Mouse (Mus musculus): ENCODE data around the gene Steap4. TPM values are rescaled to one million over a fixed set of nuclear protein-coding genes. Genes with fewer than 3 reads are reported as not detected.
"Not testable (repeated sequence)": the region's sequence is repeated elsewhere in the genome, so short reads cannot be mapped to it uniquely, and the experiment has no call there.

Steap4 gene
- total RNA-seq, 2 experiments from 2014 or later = 0.15 to 0.16 TPM

DNA sequence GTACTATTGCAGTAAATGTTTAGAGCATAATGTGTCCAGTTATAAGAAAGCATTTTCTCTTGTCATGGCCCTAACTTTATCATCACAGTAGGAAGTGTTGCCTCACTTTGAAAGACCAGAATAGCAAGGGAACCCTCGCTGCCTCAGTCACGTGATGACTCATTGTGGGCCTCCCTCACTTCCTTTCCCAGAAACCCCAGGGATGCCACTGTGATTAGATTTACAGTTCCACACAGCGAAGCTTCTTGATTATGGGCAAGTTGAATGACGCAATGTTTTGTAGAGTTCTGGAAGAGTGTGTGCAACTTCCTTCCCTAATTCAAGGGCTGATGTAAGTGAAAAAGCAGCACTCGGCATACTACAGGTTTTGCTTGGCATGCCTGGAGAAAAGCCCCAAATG, 20.3 kb downstream of the Steap4 start:
- intact Hi-C loops (cut with DNase I) = no loop called here

DNA sequence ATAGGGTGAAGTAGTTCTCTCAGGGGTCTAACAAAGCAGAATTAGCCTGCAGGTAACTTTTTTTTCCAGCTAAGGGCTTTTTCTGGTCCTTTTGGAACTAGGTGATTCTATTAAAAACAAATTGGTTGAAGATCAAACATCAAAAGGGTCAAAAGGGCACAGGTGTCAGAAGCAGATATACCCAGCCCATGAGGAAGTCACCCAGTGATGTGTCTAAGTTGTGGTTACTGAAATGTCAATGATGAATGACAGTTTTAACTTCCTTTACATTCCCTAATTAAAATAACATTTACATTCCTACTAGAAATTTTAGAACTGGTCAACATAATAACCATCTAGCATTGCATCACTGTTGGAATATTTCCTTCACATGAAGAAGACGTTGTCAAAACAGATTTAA, 27.7 kb downstream of the Steap4 start:
- intact Hi-C loops (cut with DNase I) = no loop called here

More for the DNA sequence above, 20.3 kb downstream of the Steap4 start:
- DNase-seq (ENCODE audit: low spot score in 2 of 2) = no peak

DNA sequence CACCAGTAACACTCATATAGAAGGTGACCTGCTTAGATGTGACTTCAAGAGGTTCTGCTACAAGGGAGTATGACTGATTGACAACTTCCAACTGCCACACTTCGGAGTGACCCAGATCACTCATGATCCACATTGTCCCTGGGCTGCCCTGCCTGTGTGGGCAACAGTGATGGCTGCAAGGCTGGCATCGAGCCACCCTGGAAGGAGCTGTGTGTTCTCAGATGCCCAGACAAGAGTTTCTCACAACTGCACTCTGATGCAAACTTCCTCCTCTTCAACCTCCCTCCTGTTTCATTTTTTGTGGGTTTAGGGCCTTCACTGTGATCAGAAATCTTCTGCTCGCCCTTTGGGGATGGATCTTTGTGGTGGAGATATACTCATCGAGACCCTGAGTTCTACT, 28.2 kb downstream of the Steap4 start:
- intact Hi-C loops (cut with DNase I) = no loop called here
- no peak for DNase-seq (ENCODE audit: low spot score in 2 of 2)

More for the DNA sequence above, 27.7 kb downstream of the Steap4 start:
- DNase-seq (ENCODE audit: low spot score in 2 of 2) = no peak

DNA sequence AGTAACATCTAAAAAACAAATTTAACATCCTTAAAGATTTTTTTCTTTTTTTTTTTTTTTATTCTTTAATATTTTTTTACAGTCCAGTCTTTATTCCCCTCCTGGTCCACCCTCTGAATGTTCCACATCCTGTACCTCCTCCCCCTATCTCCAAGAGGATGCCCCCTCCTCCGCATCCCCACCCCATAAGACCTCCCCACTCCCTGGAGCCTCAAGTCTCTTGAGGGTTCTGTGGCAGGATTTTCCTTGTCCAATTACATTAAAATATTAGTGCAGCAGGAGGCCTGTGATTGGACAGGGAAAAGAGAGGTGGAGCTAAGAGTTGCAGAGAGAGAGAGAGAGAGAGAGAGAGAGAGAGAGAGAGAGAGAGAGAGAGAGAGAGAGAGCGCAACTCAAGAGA, 31.4 kb downstream of the Steap4 start:
- DNase-seq (ENCODE audit: low spot score in 2 of 2); intact Hi-C loops (cut with DNase I): not testable (repeated sequence)

DNA sequence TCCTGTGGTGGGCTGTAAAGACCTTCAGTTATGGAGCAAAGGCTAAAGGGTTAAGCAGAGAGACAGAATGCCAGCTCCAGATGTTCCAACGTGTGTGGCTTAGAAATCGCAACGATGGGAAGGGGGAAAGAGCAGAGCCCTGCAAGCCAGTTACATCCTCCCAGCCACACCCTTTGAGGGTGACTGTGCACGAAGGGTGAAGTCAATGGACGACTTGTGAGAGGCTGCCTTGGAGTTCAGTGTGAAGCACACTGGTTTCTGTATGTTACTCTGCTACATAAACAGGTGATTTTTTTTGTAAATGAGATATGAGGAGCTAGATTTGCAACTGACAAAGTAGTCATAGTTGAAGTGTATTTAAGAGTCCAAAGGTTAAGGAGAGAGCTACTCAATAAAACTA, 33.5 kb downstream of the Steap4 start:
- DNase-seq (ENCODE audit: low spot score in 2 of 2) = no peak

DNA sequence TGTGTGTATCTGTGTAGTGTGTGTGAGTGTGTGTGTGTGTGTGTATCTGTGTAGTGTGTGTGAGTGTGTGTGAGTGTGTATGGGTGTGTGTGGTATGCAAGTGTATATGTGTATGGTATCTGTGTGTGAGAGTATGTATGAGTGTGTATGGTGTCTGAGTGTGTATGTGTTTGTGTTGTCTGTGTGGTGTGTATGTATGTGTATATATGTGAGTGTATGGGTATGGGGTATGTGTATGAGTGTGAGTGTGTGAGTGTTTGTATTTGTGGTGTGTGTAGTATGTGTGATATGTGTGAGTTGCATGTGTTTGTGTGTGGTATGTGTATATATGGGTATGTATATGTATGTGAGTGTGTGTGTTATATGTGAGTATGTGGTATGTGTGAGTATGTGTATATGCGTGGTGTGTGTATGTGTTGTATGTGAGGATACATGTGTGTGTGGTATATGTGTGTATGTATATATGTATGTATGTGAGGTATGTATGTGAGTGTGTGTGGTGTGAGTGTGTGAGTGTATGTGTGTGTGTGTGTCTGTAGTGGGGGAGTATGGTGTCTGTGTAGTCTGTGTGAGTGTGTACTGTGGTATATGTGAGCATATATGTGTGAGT, 35.1 kb downstream of the Steap4 start:
- no peak for DNase-seq (ENCODE audit: low spot score in 2 of 2)
- intact Hi-C loops (cut with DNase I) = no loop called here

More for the DNA sequence above, 33.5 kb downstream of the Steap4 start:
- intact Hi-C loops (cut with DNase I) = no loop called here

DNA sequence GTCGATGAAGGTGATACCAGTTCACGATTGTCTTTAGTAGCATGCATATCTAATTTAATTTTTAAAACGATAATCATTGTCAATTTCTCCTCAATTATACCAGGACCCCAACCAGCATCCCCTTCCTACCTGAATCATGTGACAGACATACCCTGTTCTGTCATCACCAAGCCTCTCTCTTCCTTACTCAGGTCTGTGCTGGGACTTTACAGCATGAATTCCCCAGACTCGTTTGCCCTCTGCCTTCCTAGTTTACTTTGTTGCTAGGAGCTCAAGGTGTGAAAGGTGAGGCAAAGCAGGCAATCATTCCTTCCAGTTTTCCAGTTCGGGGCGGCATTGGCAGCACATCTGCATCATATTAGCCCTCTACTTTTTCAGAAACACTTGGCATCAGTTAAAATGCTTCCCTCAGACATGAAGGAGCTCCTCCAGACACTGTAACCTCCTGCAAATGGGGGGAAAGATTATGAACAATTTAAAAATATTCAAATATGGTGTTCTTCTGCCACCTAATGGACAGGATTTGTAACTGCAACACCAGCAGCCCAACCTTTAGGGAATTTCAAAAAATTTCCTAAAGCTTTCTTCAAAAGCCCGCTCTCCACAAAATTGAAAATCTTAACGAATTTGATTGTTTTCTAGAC, 36.3 kb downstream of the Steap4 start:
- DNase-seq (ENCODE audit: low spot score in 2 of 2) = no peak
- intact Hi-C loops (cut with DNase I) = no loop called here

DNA sequence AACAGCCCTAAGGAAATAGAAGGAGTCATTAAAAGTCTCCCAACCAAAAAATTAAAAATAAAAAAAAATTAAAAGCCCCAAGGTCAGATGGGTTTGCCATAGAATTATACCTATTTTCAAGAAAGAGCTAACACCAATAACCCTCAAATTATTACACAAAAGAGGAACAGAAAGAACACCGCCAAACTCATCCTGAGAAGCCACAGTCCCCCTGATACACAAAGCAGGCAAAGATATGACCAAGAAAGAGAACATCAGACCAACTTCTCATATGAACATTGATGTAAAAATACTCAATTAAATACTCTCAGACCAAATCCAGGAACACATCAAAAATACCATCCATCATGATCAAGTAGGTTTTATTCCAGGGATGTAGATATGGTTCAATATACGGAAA, 36.8 kb downstream of the Steap4 start:
- intact Hi-C loops (cut with DNase I) = no loop called here
- no peak for DNase-seq (ENCODE audit: low spot score in 2 of 2)

DNA sequence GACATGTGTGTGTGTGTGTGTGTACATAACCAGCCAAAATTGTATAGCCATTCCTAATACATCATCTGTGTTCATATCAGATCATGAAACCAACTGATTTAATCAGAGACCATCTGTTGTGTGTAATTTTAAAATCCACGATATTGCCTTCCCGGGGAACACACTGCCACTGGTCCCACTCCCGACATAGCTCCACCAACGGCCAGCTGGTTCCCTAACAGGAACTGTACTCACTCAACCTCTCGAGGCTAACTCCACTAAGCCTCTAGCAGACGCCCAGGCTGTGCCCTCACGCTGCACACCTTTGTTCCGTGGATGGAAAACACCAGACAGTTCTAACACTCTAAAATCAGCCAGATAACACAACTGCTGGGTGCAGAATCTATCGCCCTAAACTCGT, 40.2 kb downstream of the Steap4 start:
- intact Hi-C loops (cut with DNase I) = no loop called here
- DNase-seq (ENCODE audit: low spot score in 2 of 2) = peak; percentile 10 to 38

DNA sequence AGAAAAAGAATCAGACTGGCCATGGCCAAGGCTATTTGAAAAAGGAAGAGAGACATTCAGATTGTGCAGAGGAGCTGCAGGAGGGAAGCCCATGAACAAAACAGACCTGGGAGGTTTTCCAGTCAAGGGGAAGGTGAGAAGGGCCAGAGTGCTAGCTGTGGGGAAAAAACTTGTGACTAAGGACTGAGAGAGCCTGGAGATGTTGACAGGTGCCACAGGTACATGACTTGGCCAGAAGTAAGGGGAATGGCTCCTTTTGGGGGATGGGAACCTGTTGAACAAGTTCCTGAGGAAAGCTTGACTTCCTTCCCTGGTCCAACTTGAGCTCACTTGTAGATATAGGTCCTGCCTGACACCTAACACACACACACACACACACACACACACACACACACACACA, 42.6 kb downstream of the Steap4 start:
- intact Hi-C loops (cut with DNase I) = no loop called here
- DNase-seq (ENCODE audit: low spot score in 2 of 2) = no peak

DNA sequence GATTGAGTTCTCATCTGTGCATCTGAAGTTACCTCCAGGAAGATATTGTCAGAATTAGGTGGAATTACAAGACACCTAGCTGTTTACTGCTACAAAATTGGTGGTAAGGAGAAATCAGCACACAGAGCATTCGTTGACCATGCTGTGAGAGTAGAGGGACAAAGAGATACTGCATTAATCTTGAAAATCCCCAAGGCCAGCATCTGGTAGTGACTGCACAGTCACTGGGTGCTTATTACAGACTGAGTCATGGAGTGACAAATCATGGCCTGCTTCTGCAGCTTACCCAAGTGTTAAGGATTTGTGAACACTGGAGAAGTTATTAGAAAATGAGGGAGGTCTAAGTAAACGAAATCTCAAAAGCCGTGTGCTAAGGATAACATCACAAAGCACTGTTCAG, 53.0 kb downstream of the Steap4 start:
- no peak for DNase-seq (ENCODE audit: low spot score in 2 of 2)
- intact Hi-C loops (cut with DNase I) = no loop called here

Other genes with a start within 250 kb of the Steap4 start
- 100 to 1,000 TPM in 1 of 2 experiments, 10 to 100 TPM in 1; 93.5 to 102 TPM for gene Sri, start 85.6 kb downstream of the Steap4 start, total RNA-seq (2021)